Mouse (Mus musculus): ENCODE measurements around the gene Gnl2. TPM values are rescaled to one million over a fixed set of nuclear protein-coding genes. Genes with fewer than 3 reads are reported as not detected.

Gene Gnl2
- polyA plus RNA-seq, 2 experiments: 26.7 to 35.9 TPM

GRCm38 (mm10) chr4:125063829-125064228, 47.4 kb downstream of the Gnl2 start:
- no peak for TF ChIP-seq CTCF (IDR thresholded peaks at IDR 0.05; ENCODE audit: low read depth)
- no peak for TF ChIP-seq EP300 (IDR thresholded peaks at IDR 0.05; ENCODE audit: low read depth)
- Histone ChIP-seq H3K27ac (no peak overlapping the region), H3K9ac (replicated peaks) (no peak overlapping the region), H3K36me3 (replicated peaks; ENCODE audit: control insufficient read depth, insufficient read depth, low read depth) (peaks cover 8% of the 10 kb centered on the region), H3K4me1 (replicated peaks; ENCODE audit: control insufficient read depth in 2 of 2, insufficient read depth in 2 of 2, low read length in 1 of 2) (peaks cover 10 to 11% of the 10 kb centered on the region in 2 experiments), H3K9me3 (ENCODE audit: control insufficient read depth, low read length) (no peaks in the 10 kb centered on the region), H3K27me3 (ENCODE audit: control insufficient read depth, insufficient read depth, low read length) (no peaks in the 10 kb centered on the region), H3K4me2 (ENCODE audit: low read depth) (no peak overlapping the region), H3K4me3 (ENCODE audit: insufficient read depth in 1 of 2, low read depth in 2 of 2, low read length in 2 of 2) (no peak overlapping the region)
- WGBS (ENCODE audit: insufficient replicate concordance): 45% methylated on average over 8 of the region's 8 CpGs
- no peak for DNase-seq (ENCODE audit: low read depth in 3 of 3, low spot score in 3 of 3)
- no peak for ATAC-seq (ENCODE audit: insufficient read depth)

GRCm38 (mm10) chr4:125065517-125066307, 49.3 kb downstream of the Gnl2 start, which contains the start of gene Dnali1:
Gene Dnali1 (minus strand): TSS chr4:125065703.
- peaks cover 22% of the 10 kb centered on the region for H3K36me3 ChIP-seq (replicated peaks; ENCODE audit: control insufficient read depth, insufficient read depth, low read depth)
- peak within 1 kb of the TSS; percentile 82 to 95 for H3K4me3 ChIP-seq (ENCODE audit: insufficient read depth in 1 of 2, low read depth in 2 of 2, low read length in 2 of 2)
- peak within 1 kb of the TSS; percentile 98 for H3K4me2 ChIP-seq (ENCODE audit: low read depth)
- no peaks in the 10 kb centered on the region for H3K27me3 ChIP-seq (ENCODE audit: control insufficient read depth, insufficient read depth, low read length)
- no peak for TF ChIP-seq EP300 (IDR thresholded peaks at IDR 0.05; ENCODE audit: low read depth)
- no peak for TF ChIP-seq CTCF (IDR thresholded peaks at IDR 0.05; ENCODE audit: low read depth)
- DNase-seq (ENCODE audit: low read depth in 3 of 3, low spot score in 3 of 3) (peak; percentile 43 to 49 (median 48)), ATAC-seq (ENCODE audit: insufficient read depth) (peak; percentile 1; the same call in 1 of the 2 replicates)
- WGBS (ENCODE audit: insufficient replicate concordance): 2% methylated on average over 26 of the region's 26 CpGs
- peak within 1 kb of the TSS; percentile 84 for H3K9ac ChIP-seq (replicated peaks)
- H3K4me1 ChIP-seq (replicated peaks; ENCODE audit: control insufficient read depth in 2 of 2, insufficient read depth in 2 of 2, low read length in 1 of 2): peaks cover 10 to 11% of the 10 kb centered on the region in 2 experiments
- H3K27ac ChIP-seq: no peak within 1 kb of the TSS
- no peaks in the 10 kb centered on the region for H3K9me3 ChIP-seq (ENCODE audit: control insufficient read depth, low read length)

GRCm38 (mm10) chr4:125066490-125067370, 50.3 kb downstream of the Gnl2 start, which contains the start of gene Snip1:
Gene Snip1 (plus strand): TSS chr4:125066672.
- no peak for TF ChIP-seq CTCF (IDR thresholded peaks at IDR 0.05; ENCODE audit: low read depth)
- TF ChIP-seq EP300 (IDR thresholded peaks at IDR 0.05; ENCODE audit: low read depth): no peak
- peak; percentile 85 to 87 (median 86) for DNase-seq (ENCODE audit: low read depth in 3 of 3, low spot score in 3 of 3)
- Histone ChIP-seq H3K4me1 (replicated peaks; ENCODE audit: control insufficient read depth in 2 of 2, insufficient read depth in 2 of 2, low read length in 1 of 2) (peaks cover 10 to 11% of the 10 kb centered on the region in 2 experiments), H3K4me3 (ENCODE audit: insufficient read depth in 1 of 2, low read depth in 2 of 2, low read length in 2 of 2) (peak within 1 kb of the TSS; percentile 82 to 95), H3K9ac (replicated peaks) (peak within 1 kb of the TSS; percentile 84), H3K27me3 (ENCODE audit: control insufficient read depth, insufficient read depth, low read length) (no peaks in the 10 kb centered on the region), H3K36me3 (replicated peaks; ENCODE audit: control insufficient read depth, insufficient read depth, low read depth) (peaks cover 32% of the 10 kb centered on the region), H3K4me2 (ENCODE audit: low read depth) (peak within 1 kb of the TSS; percentile 98), H3K9me3 (ENCODE audit: control insufficient read depth, low read length) (no peaks in the 10 kb centered on the region), H3K27ac (peak within 1 kb of the TSS; percentile 5)
- peak; percentile 93 for ATAC-seq (ENCODE audit: insufficient read depth)
- under 1% methylated on average over 78 of the region's 78 CpGs for WGBS (ENCODE audit: insufficient replicate concordance)

GRCm38 (mm10) chr4:125077700-125078099, 61.3 kb downstream of the Gnl2 start:
- WGBS (ENCODE audit: insufficient replicate concordance): 76% methylated on average over 2 of the region's 2 CpGs
- H3K4me3 ChIP-seq (ENCODE audit: insufficient read depth in 1 of 2, low read depth in 2 of 2, low read length in 2 of 2): no peak overlapping the region
- H3K27me3 ChIP-seq (ENCODE audit: control insufficient read depth, insufficient read depth, low read length): no peaks in the 10 kb centered on the region
- no peak overlapping the region for H3K9ac ChIP-seq (replicated peaks)
- no peak overlapping the region for H3K4me2 ChIP-seq (ENCODE audit: low read depth)
- DNase-seq (ENCODE audit: low read depth in 3 of 3, low spot score in 3 of 3) (no peak), ATAC-seq (ENCODE audit: insufficient read depth) (no peak)
- TF ChIP-seq CTCF (IDR thresholded peaks at IDR 0.05; ENCODE audit: low read depth): no peak
- TF ChIP-seq EP300 (IDR thresholded peaks at IDR 0.05; ENCODE audit: low read depth): no peak
- H3K4me1 ChIP-seq (replicated peaks; ENCODE audit: control insufficient read depth in 2 of 2, insufficient read depth in 2 of 2, low read length in 1 of 2): no peaks in the 10 kb centered on the region
- H3K36me3 ChIP-seq (replicated peaks; ENCODE audit: control insufficient read depth, insufficient read depth, low read depth): peaks cover 26% of the 10 kb centered on the region
- no peaks in the 10 kb centered on the region for H3K9me3 ChIP-seq (ENCODE audit: control insufficient read depth, low read length)
- H3K27ac ChIP-seq: no peak overlapping the region

Measured in liver, embryonic 14.5 days (tissue).